Mouse (Mus musculus): ENCODE results near the gene Irf6.

Gene Irf6

GRCm38 (mm10) chr1:193152872-193153271, at the start of gene Irf6:
Irf6 (plus strand) TSS chr1:193153111.
- 11% methylated on average over 30 of the region's 30 CpGs for WGBS

GRCm38 (mm10) chr1:193112093-193112492, 40.8 kb upstream of the Irf6 start:
- 63% methylated on average over 9 of the region's 9 CpGs for WGBS

GRCm38 (mm10) chr1:193122793-193123192, 30.1 kb upstream of the Irf6 start:
- WGBS, result 40% methylated on average over 7 of the region's 7 CpGs

- WGBS, result 77% methylated on average over 6 of the region's 6 CpGs
These were observed 29.6 kb upstream of the Irf6 start for GRCm38 (mm10) chr1:193123290-193123689.

GRCm38 (mm10) chr1:193125835-193126234, 27.1 kb upstream of the Irf6 start:
- 60% methylated on average over 4 of the region's 4 CpGs for WGBS

- 58% methylated on average over 6 of the region's 6 CpGs for WGBS
These were observed 24.9 kb upstream of the Irf6 start for GRCm38 (mm10) chr1:193128055-193128454.

- WGBS, result 17% methylated on average over 5 of the region's 5 CpGs
These were observed 23.6 kb upstream of the Irf6 start for GRCm38 (mm10) chr1:193129321-193129720.

GRCm38 (mm10) chr1:193129786-193130455, 23.0 kb upstream of the Irf6 start, which contains the start of gene Diexf:
Diexf (minus strand) TSS chr1:193130272.
- WGBS, result under 1% methylated on average over 61 of the region's 61 CpGs

GRCm38 (mm10) chr1:193130456-193130825, 22.5 kb upstream of the Irf6 start:
- 19% methylated on average over 11 of the region's 11 CpGs for WGBS

GRCm38 (mm10) chr1:193130839-193131238, 22.1 kb upstream of the Irf6 start:
- WGBS, result 72% methylated on average over 8 of the region's 8 CpGs

- 90% methylated on average over 6 of the region's 6 CpGs for WGBS
These were observed 21.5 kb upstream of the Irf6 start for GRCm38 (mm10) chr1:193131311-193131948.

GRCm38 (mm10) chr1:193133726-193134125, 19.2 kb upstream of the Irf6 start:
- 93% methylated on average over 1 of the region's 1 CpGs for WGBS

- WGBS, result 52% methylated on average over 7 of the region's 7 CpGs
These were observed 14.8 kb upstream of the Irf6 start for GRCm38 (mm10) chr1:193138087-193138486.

GRCm38 (mm10) chr1:193138669-193139068, 14.2 kb upstream of the Irf6 start:
- WGBS, result 56% methylated on average over 3 of the region's 3 CpGs

- WGBS, result 84% methylated on average over 7 of the region's 7 CpGs
These were observed 11.8 kb upstream of the Irf6 start for GRCm38 (mm10) chr1:193141118-193141517.

GRCm38 (mm10) chr1:193142517-193143062, 10.3 kb upstream of the Irf6 start:
- WGBS, result 82% methylated on average over 8 of the region's 8 CpGs

GRCm38 (mm10) chr1:193144516-193144915, 8.4 kb upstream of the Irf6 start:
- 97% methylated on average over 6 of the region's 6 CpGs for WGBS

- 86% methylated on average over 4 of the region's 4 CpGs for WGBS
These were observed 7.8 kb upstream of the Irf6 start for GRCm38 (mm10) chr1:193145101-193145500.

- 83% methylated on average over 1 of the region's 1 CpGs for WGBS
These were observed 6.5 kb upstream of the Irf6 start for GRCm38 (mm10) chr1:193146416-193146815.

GRCm38 (mm10) chr1:193149231-193149630, 3.7 kb upstream of the Irf6 start:
- 66% methylated on average over 3 of the region's 3 CpGs for WGBS

- WGBS, result 22% methylated on average over 7 of the region's 7 CpGs
These were observed 1.8 kb upstream of the Irf6 start for GRCm38 (mm10) chr1:193151134-193151533.

- 72% methylated on average over 16 of the region's 16 CpGs for WGBS
These were observed 650 bp downstream of the Irf6 start for GRCm38 (mm10) chr1:193153561-193153960.

All from cerebral cortex, adult 2 months (tissue).